Mouse (Mus musculus): ENCODE results near the gene Sash3.
"Not testable (repeated sequence)": the region's sequence is repeated elsewhere in the genome, so short reads cannot be mapped to it uniquely, and the experiment has no call there.

The Sash3 gene

GRCm38 (mm10) chrX:48204469-48204868 is 58.2 kb downstream of the Sash3 start:
- DNase-seq: no peak

- DNase-seq: peak; percentile 26
Observed at GRCm38 (mm10) chrX:48207761-48208487, 61.7 kb downstream of the Sash3 start.

- DNase-seq: peak; percentile 85
Observed at GRCm38 (mm10) chrX:48208519-48209185, 62.4 kb downstream of the Sash3 start, which contains the start of gene Zdhhc9. Gene Zdhhc9, minus strand, starts transcription at chrX:48208878.

GRCm38 (mm10) chrX:48209746-48210145 is 63.5 kb downstream of the Sash3 start:
- DNase-seq: not testable (repeated sequence)

Data from cerebellum, adult 8-10 months (tissue).